Mouse (Mus musculus) cerebellum, postnatal 36 days (tissue): ENCODE measurements at regions not wholly inside any gene's neighbourhood (a gene's known extent, or its start where the extent isn't known, plus 50 kb on each side); places are given as distances from the start of the nearest gene placed in this dataset.

Source experiments
- DNase-seq, 2 experiments: peaks; one replicate each; pipeline ENCODE4 v3.0.0; 2021 to 2022; ENCODE audit warnings: mixed read lengths in 2 of 2

- no peak for DNase-seq
Observed at GRCm38 (mm10) chr9:61232630-61233029, 139.5 kb upstream of the Tle3 start.

- DNase-seq, result no peak
Observed at GRCm38 (mm10) chr9:61233251-61233650, 138.9 kb upstream of the Tle3 start.

- DNase-seq, result no peak
Observed at GRCm38 (mm10) chr9:61235653-61236610, 136.2 kb upstream of the Tle3 start.

- no peak for DNase-seq
Observed at GRCm38 (mm10) chr9:61238687-61239250, 133.4 kb upstream of the Tle3 start.

GRCm38 (mm10) chr9:61239328-61239727, 132.8 kb upstream of the Tle3 start:
- DNase-seq, result no peak

- DNase-seq, result no peak
Observed at GRCm38 (mm10) chr9:61241442-61241841, 130.7 kb upstream of the Tle3 start.

GRCm38 (mm10) chr9:61242167-61242860, 129.9 kb upstream of the Tle3 start:
- no peak for DNase-seq

- DNase-seq, result no peak
Observed at GRCm38 (mm10) chr9:61243289-61243688, 128.9 kb upstream of the Tle3 start.

- no peak for DNase-seq
Observed at GRCm38 (mm10) chr9:61249691-61250425, 122.3 kb upstream of the Tle3 start.

- no peak for DNase-seq
Observed at GRCm38 (mm10) chr9:61251606-61252005, 120.6 kb upstream of the Tle3 start.

GRCm38 (mm10) chr9:61253761-61254160, 118.4 kb upstream of the Tle3 start:
- DNase-seq, result no peak

- DNase-seq, result no peak
Observed at GRCm38 (mm10) chr9:61257488-61257887, 114.7 kb upstream of the Tle3 start.

GRCm38 (mm10) chr9:61258100-61258499, 114.1 kb upstream of the Tle3 start:
- DNase-seq, result no peak

GRCm38 (mm10) chr9:61259421-61260174, 112.6 kb upstream of the Tle3 start:
- no peak for DNase-seq

GRCm38 (mm10) chr9:61261263-61261662, 110.9 kb upstream of the Tle3 start:
- no peak for DNase-seq

- no peak for DNase-seq
Observed at GRCm38 (mm10) chr9:61261739-61262333, 110.3 kb upstream of the Tle3 start.

- DNase-seq, result no peak
Observed at GRCm38 (mm10) chr9:61263335-61263734, 108.8 kb upstream of the Tle3 start.

GRCm38 (mm10) chr9:61265466-61265865, 106.7 kb upstream of the Tle3 start:
- DNase-seq, result no peak

GRCm38 (mm10) chr9:61266992-61267391, 105.2 kb upstream of the Tle3 start:
- DNase-seq, result no peak

GRCm38 (mm10) chr9:61267541-61267940, 104.6 kb upstream of the Tle3 start:
- DNase-seq, result no peak

GRCm38 (mm10) chr9:61268162-61268561, 104.0 kb upstream of the Tle3 start:
- DNase-seq, result no peak

- no peak for DNase-seq
Observed at GRCm38 (mm10) chr9:61268681-61269080, 103.5 kb upstream of the Tle3 start.
